Mouse (Mus musculus): ENCODE measurements at regions not wholly inside any gene's neighbourhood (a gene's known extent, or its start where the extent isn't known, plus 50 kb on each side); places are given as distances from the start of the nearest gene placed in this dataset.

DNA sequence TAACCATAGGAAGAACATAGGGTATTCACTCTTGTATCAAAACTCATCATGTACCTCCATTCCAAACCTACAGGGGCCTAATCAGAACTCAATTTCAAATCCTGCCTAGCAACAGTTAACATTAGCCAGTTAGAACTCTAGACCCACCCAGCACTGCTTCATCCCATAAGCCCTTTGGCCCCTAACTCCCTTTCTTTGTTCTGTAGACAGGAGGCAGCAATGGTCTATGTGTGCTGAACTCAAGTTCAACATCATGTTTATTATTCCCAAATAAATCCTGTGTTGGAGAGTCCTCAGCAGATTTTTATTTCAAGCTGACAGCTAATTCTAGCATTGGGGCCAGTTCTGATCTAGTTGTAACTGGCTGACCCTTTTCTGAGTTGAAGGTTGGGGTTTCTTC is 112.2 kb downstream of the Ipo8 start:
- Histone ChIP-seq H3K9me3 (replicated peaks; ENCODE audit: control insufficient read depth, low read length) (no peaks in the 10 kb centered on the region), H3K36me3 (ENCODE audit: control insufficient read depth, insufficient read depth) (no peaks in the 10 kb centered on the region), H3K9ac (ENCODE audit: low read depth, low read length) (no peak overlapping the region), H3K4me1 (ENCODE audit: control insufficient read depth, low read depth, low read length) (no peaks in the 10 kb centered on the region), H3K4me3 (ENCODE audit: low read depth, low read length) (no peak overlapping the region), H3K27me3 (ENCODE audit: control insufficient read depth, insufficient read depth, low read depth, low read length) (no peaks in the 10 kb centered on the region), H3K4me2 (ENCODE audit: low read depth, low read length) (no peak overlapping the region), H3K27ac (ENCODE audit: low read length) (no peak overlapping the region)
- ATAC-seq (ENCODE audit: low read depth) = no peak

DNA sequence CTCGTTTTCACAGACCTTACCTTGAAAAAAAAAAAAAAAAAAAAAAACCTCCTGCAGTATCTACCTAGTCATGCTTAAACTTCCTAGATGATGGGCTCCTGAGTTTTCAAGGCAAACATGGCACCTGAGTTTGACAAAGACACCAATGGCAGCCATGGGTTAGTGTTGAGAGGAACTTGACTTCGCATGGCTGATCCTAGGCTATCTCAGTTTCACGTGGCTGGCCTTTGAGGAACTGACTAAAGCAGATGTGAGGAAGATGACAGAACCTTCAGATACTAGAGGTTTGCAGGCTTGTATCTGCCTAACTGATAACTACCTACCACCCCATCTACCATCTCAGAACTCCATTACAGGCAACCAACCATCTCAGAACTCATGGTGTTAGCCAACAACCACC is 120.9 kb downstream of the Ipo8 start:
- H3K9me3 ChIP-seq (replicated peaks; ENCODE audit: control insufficient read depth, low read length) = no peaks in the 10 kb centered on the region
- H3K4me1 ChIP-seq (ENCODE audit: control insufficient read depth, low read depth, low read length) = no peaks in the 10 kb centered on the region
- 52% methylated on average over 3 of the region's 3 CpGs for WGBS (ENCODE audit: insufficient replicate concordance)
- H3K27me3 ChIP-seq (ENCODE audit: control insufficient read depth, insufficient read depth, low read depth, low read length) = no peaks in the 10 kb centered on the region
- ATAC-seq (ENCODE audit: low read depth) = no peak
- H3K4me2 ChIP-seq (ENCODE audit: low read depth, low read length) = no peak overlapping the region
- no peaks in the 10 kb centered on the region for H3K36me3 ChIP-seq (ENCODE audit: control insufficient read depth, insufficient read depth)
- H3K9ac ChIP-seq (ENCODE audit: low read depth, low read length) = no peak overlapping the region
- H3K4me3 ChIP-seq (ENCODE audit: low read depth, low read length) = no peak overlapping the region
- no peak overlapping the region for H3K27ac ChIP-seq (ENCODE audit: low read length)

DNA sequence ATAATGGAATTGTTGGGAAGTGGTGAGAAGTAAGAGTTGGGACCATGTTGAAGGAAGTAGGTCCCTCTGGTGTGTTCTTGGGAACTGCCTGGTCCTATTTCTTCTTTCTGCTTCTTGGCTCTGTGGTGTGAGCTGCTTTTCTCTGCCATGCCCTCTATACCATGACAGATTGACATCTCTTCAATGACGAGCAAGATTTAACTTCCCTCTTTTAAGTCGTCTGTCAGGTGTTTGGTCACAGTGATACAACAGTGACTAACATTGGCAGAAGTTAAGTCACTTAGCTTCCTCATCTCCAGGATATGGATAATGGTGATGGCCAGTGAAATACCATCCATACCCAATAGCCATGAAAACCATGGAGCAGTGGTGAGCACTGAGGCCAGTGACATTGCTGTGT is 122.9 kb downstream of the Ipo8 start:
- no peak overlapping the region for H3K9ac ChIP-seq (ENCODE audit: low read depth, low read length)
- no peak overlapping the region for H3K4me3 ChIP-seq (ENCODE audit: low read depth, low read length)
- no peak overlapping the region for H3K27ac ChIP-seq (ENCODE audit: low read length)
- H3K4me1 ChIP-seq (ENCODE audit: control insufficient read depth, low read depth, low read length) = no peaks in the 10 kb centered on the region
- H3K9me3 ChIP-seq (replicated peaks; ENCODE audit: control insufficient read depth, low read length) = no peaks in the 10 kb centered on the region
- no peaks in the 10 kb centered on the region for H3K27me3 ChIP-seq (ENCODE audit: control insufficient read depth, insufficient read depth, low read depth, low read length)
- H3K36me3 ChIP-seq (ENCODE audit: control insufficient read depth, insufficient read depth) = no peaks in the 10 kb centered on the region
- WGBS (ENCODE audit: insufficient replicate concordance) = 17% methylated on average over 2 of the region's 2 CpGs
- no peak for ATAC-seq (ENCODE audit: low read depth)
- H3K4me2 ChIP-seq (ENCODE audit: low read depth, low read length) = no peak overlapping the region

DNA sequence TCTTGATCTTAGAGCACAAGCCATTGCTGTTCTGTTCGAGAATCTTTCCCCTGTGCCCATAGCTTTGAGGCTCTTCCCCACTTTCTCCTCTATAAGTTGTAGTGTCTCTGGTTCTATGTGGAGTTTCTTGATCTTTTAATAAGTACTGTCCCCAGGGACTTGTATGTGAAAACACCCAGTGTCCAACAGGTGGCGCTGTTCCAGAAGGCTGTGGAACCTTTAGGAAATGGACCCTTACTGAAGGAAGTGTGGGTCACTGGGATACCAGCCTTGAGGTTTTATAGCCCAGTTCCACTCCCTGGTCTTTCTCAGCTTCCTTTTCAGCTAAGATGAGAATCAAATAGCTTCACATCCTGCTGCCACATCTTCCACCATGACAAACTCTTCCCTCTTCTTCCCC is 125.6 kb downstream of the Ipo8 start:
- Histone ChIP-seq H3K9ac (ENCODE audit: low read depth, low read length) (no peak overlapping the region), H3K4me1 (ENCODE audit: control insufficient read depth, low read depth, low read length) (no peaks in the 10 kb centered on the region), H3K4me2 (ENCODE audit: low read depth, low read length) (no peak overlapping the region), H3K36me3 (ENCODE audit: control insufficient read depth, insufficient read depth) (no peaks in the 10 kb centered on the region), H3K27ac (ENCODE audit: low read length) (no peak overlapping the region), H3K4me3 (ENCODE audit: low read depth, low read length) (no peak overlapping the region), H3K27me3 (ENCODE audit: control insufficient read depth, insufficient read depth, low read depth, low read length) (no peaks in the 10 kb centered on the region), H3K9me3 (replicated peaks; ENCODE audit: control insufficient read depth, low read length) (no peaks in the 10 kb centered on the region)
- no peak for ATAC-seq (ENCODE audit: low read depth)
- WGBS (ENCODE audit: insufficient replicate concordance) = 27% methylated on average over 2 of the region's 2 CpGs

DNA sequence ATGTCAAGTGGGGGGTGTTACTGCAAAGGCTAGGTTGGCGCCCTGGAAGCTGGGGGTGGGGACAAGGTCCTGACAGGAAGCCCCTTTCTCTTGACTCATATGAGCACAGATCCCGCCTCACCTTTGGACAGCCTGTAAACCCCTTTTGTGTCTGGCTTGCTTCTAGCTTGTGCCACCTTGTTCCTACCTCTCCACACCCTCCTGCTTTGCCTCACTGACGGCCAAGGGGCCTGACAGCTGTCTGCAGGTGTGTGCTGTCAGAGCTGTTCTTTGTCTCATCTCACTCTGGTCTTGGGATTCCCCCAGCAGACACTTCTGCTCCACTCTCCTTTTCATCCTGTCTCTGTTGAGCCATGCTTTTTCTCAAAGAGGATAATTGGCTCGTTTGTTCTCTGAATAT is 137.9 kb downstream of the Ipo8 start:
- no peak for ATAC-seq (ENCODE audit: low read depth)
- H3K9me3 ChIP-seq (replicated peaks; ENCODE audit: control insufficient read depth, low read length) = no peaks in the 10 kb centered on the region
- no peak overlapping the region for H3K4me3 ChIP-seq (ENCODE audit: low read depth, low read length)
- WGBS (ENCODE audit: insufficient replicate concordance) = 32% methylated on average over 4 of the region's 4 CpGs
- no peak overlapping the region for H3K27ac ChIP-seq (ENCODE audit: low read length)
- H3K27me3 ChIP-seq (ENCODE audit: control insufficient read depth, insufficient read depth, low read depth, low read length) = no peaks in the 10 kb centered on the region
- H3K4me2 ChIP-seq (ENCODE audit: low read depth, low read length) = no peak overlapping the region
- no peak overlapping the region for H3K9ac ChIP-seq (ENCODE audit: low read depth, low read length)
- H3K4me1 ChIP-seq (ENCODE audit: control insufficient read depth, low read depth, low read length) = no peaks in the 10 kb centered on the region
- H3K36me3 ChIP-seq (ENCODE audit: control insufficient read depth, insufficient read depth) = no peaks in the 10 kb centered on the region

DNA sequence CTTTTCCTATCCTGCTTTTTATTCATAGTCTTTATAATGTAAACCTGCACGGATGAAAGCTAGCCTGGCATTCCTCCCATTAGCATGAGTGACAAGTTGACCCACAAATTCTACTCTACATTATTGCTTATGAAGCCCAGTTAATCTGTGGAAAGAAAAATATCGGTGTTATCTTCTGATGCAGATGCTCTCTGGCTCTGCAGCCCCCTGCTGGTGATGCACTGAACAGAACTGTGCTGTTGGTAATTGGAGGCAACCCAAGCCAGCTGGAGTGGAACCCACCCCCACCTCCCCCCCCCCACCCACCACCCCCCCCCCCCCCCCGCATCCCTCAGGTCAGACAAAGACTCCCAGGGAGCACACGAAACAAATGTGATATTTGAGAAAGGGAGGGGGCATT is 143.5 kb downstream of the Ipo8 start:
- ATAC-seq (ENCODE audit: low read depth) = no peak
- H3K4me2 ChIP-seq (ENCODE audit: low read depth, low read length) = no peak overlapping the region
- H3K4me3 ChIP-seq (ENCODE audit: low read depth, low read length) = no peak overlapping the region
- WGBS (ENCODE audit: insufficient replicate concordance) = 26% methylated on average over 3 of the region's 4 CpGs
- H3K9me3 ChIP-seq (replicated peaks; ENCODE audit: control insufficient read depth, low read length) = no peaks in the 10 kb centered on the region
- no peaks in the 10 kb centered on the region for H3K27me3 ChIP-seq (ENCODE audit: control insufficient read depth, insufficient read depth, low read depth, low read length)
- H3K9ac ChIP-seq (ENCODE audit: low read depth, low read length) = no peak overlapping the region
- H3K4me1 ChIP-seq (ENCODE audit: control insufficient read depth, low read depth, low read length) = no peaks in the 10 kb centered on the region
- H3K27ac ChIP-seq (ENCODE audit: low read length) = no peak overlapping the region
- no peaks in the 10 kb centered on the region for H3K36me3 ChIP-seq (ENCODE audit: control insufficient read depth, insufficient read depth)

DNA sequence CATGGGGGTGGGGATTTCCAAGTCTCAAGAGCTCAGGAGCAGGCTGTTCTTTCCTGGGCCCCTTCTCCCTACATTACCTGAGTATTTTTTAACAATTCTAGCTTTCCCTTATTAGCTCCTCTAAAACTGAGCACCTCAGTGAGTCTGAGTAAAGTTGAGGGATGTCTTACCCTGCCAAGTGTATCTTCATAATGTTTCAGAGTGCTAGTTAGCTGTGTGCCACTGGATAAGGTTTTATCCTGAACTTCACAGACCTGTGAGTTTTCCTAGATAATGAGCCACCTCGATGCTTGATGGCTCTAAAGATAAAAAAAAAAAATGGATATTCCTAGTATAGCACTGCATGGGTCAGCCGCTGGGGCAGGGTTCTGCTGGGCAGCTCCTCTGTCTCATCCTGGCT is 171.1 kb downstream of the Ipo8 start:
- Histone ChIP-seq H3K9ac (ENCODE audit: low read depth, low read length) (no peak overlapping the region), H3K9me3 (replicated peaks; ENCODE audit: control insufficient read depth, low read length) (no peaks in the 10 kb centered on the region), H3K4me2 (ENCODE audit: low read depth, low read length) (no peak overlapping the region), H3K4me3 (ENCODE audit: low read depth, low read length) (no peak overlapping the region), H3K4me1 (ENCODE audit: control insufficient read depth, low read depth, low read length) (peaks cover 4% of the 10 kb centered on the region), H3K27ac (ENCODE audit: low read length) (no peak overlapping the region), H3K27me3 (ENCODE audit: control insufficient read depth, insufficient read depth, low read depth, low read length) (no peaks in the 10 kb centered on the region), H3K36me3 (ENCODE audit: control insufficient read depth, insufficient read depth) (no peaks in the 10 kb centered on the region)
- peak; percentile 45 for ATAC-seq (ENCODE audit: low read depth)
- 32% methylated on average over 2 of the region's 2 CpGs for WGBS (ENCODE audit: insufficient replicate concordance)

DNA sequence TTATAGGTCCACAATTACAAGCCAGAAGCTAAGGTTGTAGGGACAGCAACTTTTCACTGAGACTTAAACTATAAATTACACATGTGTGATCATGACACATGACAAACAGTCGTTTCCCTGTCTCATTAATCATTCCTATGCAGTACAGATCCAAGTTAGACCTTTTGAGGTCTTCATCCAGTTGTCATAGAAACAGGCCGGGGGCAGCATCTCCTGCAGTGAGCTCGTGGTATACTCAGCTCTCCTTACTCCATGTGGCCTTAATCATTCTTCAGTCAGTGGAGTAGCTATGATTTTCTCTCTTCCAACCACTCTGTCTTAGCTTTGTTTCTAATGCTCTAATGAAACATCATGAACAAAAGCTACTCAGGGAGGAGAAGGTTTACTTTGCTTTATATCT is 178.1 kb downstream of the Ipo8 start:
- no peak overlapping the region for H3K4me3 ChIP-seq (ENCODE audit: low read depth, low read length)
- H3K9ac ChIP-seq (ENCODE audit: low read depth, low read length) = no peak overlapping the region
- WGBS (ENCODE audit: insufficient replicate concordance) = 54% methylated on average over 3 of the region's 3 CpGs
- H3K9me3 ChIP-seq (replicated peaks; ENCODE audit: control insufficient read depth, low read length) = no peaks in the 10 kb centered on the region
- no peaks in the 10 kb centered on the region for H3K27me3 ChIP-seq (ENCODE audit: control insufficient read depth, insufficient read depth, low read depth, low read length)
- no peak for ATAC-seq (ENCODE audit: low read depth)
- H3K4me1 ChIP-seq (ENCODE audit: control insufficient read depth, low read depth, low read length) = peaks cover under 1% of the 10 kb centered on the region
- H3K4me2 ChIP-seq (ENCODE audit: low read depth, low read length) = no peak overlapping the region
- H3K36me3 ChIP-seq (ENCODE audit: control insufficient read depth, insufficient read depth) = no peaks in the 10 kb centered on the region
- H3K27ac ChIP-seq (ENCODE audit: low read length) = no peak overlapping the region

DNA sequence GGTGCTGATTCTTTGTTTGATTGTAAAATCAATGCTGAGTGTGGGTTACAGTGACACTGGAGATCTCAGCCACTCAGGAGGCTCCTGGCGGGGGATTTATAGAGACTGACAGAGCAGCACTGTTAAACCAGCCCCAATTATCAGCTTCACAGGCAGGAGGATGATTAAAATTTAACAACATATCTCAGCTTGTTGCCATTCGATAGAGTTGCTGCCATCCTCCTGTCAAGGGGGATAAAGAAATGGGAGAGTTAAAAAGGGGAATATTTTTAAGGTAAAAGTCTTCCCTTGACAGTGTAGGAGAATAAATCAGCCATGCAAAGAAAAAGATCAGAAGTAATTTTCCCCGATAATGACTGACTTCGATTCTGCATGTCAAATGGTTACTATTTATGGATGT is 178.8 kb downstream of the Ipo8 start:
- 52% methylated on average over 4 of the region's 4 CpGs for WGBS (ENCODE audit: insufficient replicate concordance)
- Histone ChIP-seq H3K27me3 (ENCODE audit: control insufficient read depth, insufficient read depth, low read depth, low read length) (no peaks in the 10 kb centered on the region), H3K4me1 (ENCODE audit: control insufficient read depth, low read depth, low read length) (peaks cover 8% of the 10 kb centered on the region), H3K4me3 (ENCODE audit: low read depth, low read length) (no peak overlapping the region), H3K9ac (ENCODE audit: low read depth, low read length) (no peak overlapping the region), H3K27ac (ENCODE audit: low read length) (no peak overlapping the region), H3K4me2 (ENCODE audit: low read depth, low read length) (no peak overlapping the region), H3K9me3 (replicated peaks; ENCODE audit: control insufficient read depth, low read length) (no peaks in the 10 kb centered on the region), H3K36me3 (ENCODE audit: control insufficient read depth, insufficient read depth) (no peaks in the 10 kb centered on the region)
- ATAC-seq (ENCODE audit: low read depth) = no peak
